Mouse (Mus musculus) urinary bladder, adult 2 months (tissue): Measurements from ENCODE around the gene Bcl2. TPM values are rescaled to one million over a fixed set of nuclear protein-coding genes. Genes with fewer than 3 reads are reported as not detected.

Experiments used
- DNase-seq: peaks from one replicate; pipeline ENCODE4 v3.0.0; 2022; ENCODE audit warnings: low spot score
- polyA plus RNA-seq: library from polyadenylated mRNA; depleted of rRNA; stranded (reverse); fragments of >200 nt; gene quantifications from 2 replicates; pipeline ENCODE4 v1.2.3, GENCODE M21; 2012; rRNA removed

Gene Bcl2
- polyA plus RNA-seq, 1 experiment = 3.4 TPM

DNA sequence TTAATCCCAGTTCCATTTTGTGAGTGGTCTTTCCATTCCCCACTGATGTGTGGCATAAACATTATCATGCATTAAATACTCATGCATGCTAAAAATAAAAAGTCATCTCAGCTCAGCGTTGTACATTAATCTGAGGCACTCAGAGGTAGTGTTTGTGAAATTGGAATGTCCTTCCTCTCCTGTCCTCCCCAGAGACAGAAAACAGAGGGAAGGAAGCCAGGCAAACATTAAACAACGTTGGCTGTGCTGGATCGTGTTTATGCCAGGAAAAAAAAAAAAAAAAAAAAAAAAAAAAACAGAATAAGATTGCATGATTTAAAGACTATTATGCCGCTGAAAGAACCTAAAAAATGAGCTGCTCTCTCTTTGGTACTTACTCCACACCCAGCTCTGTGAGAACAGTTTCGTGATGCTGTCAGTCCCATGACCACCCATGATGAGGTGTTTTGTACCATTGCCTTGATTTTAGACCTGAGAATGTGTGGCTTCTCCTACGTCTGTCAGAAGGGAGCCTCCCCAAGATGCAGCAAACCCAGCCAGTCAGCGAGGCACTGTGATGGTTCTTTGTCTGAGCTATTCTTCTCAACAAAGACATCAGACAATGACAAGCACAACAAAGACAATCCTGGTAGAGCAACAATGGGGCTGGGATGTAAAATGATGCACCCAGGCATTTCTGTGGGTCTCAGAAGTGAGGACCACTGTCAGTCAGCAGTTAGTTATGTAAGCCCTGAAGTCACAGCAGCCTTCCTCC is 200.0 kb downstream of the Bcl2 start:
- no peak for DNase-seq

DNA sequence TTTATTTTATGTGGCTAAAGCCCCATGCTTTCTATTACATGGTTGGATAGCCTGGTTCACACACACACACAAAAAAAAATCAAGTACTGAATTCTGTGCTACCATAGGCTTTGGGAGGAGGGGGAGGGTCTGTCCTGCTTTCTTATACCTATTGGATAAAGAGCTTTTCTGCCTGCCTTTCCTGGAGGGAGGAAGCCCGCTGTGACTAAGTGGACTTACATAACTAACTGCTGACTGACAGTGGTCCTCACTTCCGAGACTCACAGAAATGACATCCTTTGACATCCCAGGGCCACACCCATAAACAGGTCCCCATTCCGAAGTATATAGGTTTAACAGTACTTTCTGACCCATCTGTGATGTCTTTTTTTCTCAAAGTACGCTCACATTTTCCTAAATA is 200.6 kb downstream of the Bcl2 start:
- DNase-seq = no peak

DNA sequence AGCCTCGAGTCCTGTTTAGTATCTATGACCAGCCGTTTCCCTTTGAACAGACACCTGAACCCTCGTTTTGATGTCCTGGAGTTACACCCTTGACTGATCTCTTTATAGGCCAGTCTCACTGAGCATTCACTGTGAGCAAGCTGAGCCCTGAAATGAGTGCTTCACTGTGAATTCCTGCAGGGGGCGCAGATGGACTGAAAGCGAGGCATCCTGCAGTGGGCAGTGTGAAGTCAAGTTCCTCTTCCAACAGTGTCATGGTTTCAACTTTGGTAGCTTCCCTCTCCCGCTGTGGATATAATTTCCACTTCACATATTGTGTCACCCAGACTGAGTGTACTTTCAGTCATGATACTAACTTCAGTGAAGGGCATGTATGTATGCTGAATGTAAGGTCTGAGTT is 202.5 kb downstream of the Bcl2 start:
- peak; percentile 28 for DNase-seq

DNA sequence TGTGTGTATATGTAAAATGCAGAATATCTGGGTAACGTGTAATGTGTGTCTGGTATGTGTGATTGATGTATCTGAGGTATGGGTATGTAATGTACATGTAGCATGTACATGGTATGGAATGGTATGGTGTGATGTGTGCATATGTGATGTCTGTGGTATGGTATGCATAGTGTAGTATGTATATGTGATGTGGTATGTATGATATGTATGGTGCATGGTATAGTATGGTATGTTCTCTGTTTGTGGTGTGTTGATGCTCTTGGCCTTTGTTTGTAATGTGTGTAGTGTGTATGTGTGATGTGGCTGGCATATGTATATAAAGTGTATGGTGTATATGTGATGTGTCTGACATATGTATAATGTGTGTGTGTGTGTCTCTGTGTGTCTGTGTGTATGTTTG is 206.5 kb downstream of the Bcl2 start:
- no peak for DNase-seq

DNA sequence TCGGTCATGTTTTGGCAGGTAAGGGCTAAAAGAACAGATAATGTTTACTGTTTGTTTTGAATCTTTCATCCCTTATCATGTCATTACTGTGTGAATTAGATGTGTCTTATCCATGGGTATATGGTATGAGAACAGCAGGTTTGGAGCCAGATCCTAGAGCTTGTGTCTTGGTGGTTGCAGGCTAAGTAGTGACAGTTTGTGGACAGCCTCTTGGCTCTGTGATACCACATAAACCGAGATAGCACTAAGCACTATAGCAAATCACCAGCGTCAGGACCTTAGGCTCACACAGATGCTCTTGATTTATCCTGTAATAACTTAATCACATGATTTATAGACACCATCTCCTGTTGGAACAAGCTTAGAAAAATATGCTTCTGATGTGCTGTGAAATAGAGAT is 210.2 kb downstream of the Bcl2 start:
- no peak for DNase-seq

DNA sequence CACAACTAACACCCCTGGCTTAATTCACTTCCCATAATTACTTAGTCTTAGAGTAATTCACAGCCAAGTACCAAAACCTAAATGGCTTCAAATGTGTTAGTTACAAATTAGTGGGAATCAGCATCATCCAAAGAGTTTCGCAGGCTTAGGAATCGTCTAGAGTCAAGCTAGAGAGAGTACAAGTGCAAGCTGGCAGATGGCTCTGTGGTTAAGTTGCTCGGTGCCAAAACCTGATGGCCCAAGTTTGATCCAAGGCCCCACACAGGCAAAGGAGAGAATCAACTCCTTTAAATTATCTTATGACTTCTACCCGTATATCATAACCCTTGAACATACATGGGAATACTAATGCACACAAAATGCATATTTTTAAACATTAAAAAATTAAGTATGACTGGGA is 210.7 kb downstream of the Bcl2 start:
- no peak for DNase-seq

DNA sequence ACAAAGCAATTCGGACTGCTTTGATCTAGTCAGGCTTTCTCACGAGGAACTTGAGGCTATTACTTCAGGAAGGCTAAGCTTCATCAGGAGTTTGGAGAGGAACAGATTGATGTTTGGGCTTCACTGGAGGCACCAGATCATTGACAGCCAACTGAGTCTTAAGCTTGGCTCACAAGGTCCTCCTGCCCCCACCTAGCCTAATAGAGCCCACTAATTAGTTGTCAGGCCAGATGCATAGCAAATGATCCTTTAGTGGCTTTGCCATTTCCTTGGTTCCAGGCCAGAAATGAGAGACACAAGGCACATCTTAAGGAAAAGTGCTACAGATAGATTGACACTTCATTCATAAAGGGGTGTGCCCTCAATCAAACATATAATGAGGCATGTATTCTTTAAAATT is 216.1 kb downstream of the Bcl2 start:
- no peak for DNase-seq

Other genes with a start within 250 kb of the Bcl2 start
- 16.7 and 16.8 TPM in 2 replicates for gene Kdsr, start 45.5 kb upstream of the Bcl2 start, polyA plus RNA-seq
- 48.1 and 50.0 TPM in 2 replicates for gene Vps4b, start 82.5 kb upstream of the Bcl2 start, polyA plus RNA-seq
- 13.9 and 16.2 TPM in 2 replicates for gene Serpinb5, start 146.9 kb upstream of the Bcl2 start, polyA plus RNA-seq
- 0.03 and 0.06 TPM in 2 replicates for gene Serpinb12, start 220.2 kb upstream of the Bcl2 start, polyA plus RNA-seq